Mouse (Mus musculus): ENCODE results near the gene Nckap5.

Nckap5 gene

GRCm38 (mm10) chr1:126764201-126764600 is 66.4 kb downstream of the Nckap5 start:
- no peak for DNase-seq

GRCm38 (mm10) chr1:126763192-126763591 is 67.4 kb downstream of the Nckap5 start:
- no peak for DNase-seq

GRCm38 (mm10) chr1:126760386-126760785 is 70.2 kb downstream of the Nckap5 start:
- no peak for DNase-seq

- DNase-seq = no peak
Measured at GRCm38 (mm10) chr1:126755682-126756081, 74.9 kb downstream of the Nckap5 start.

GRCm38 (mm10) chr1:126753611-126754010 is 77.0 kb downstream of the Nckap5 start:
- no peak for DNase-seq

DNA sequence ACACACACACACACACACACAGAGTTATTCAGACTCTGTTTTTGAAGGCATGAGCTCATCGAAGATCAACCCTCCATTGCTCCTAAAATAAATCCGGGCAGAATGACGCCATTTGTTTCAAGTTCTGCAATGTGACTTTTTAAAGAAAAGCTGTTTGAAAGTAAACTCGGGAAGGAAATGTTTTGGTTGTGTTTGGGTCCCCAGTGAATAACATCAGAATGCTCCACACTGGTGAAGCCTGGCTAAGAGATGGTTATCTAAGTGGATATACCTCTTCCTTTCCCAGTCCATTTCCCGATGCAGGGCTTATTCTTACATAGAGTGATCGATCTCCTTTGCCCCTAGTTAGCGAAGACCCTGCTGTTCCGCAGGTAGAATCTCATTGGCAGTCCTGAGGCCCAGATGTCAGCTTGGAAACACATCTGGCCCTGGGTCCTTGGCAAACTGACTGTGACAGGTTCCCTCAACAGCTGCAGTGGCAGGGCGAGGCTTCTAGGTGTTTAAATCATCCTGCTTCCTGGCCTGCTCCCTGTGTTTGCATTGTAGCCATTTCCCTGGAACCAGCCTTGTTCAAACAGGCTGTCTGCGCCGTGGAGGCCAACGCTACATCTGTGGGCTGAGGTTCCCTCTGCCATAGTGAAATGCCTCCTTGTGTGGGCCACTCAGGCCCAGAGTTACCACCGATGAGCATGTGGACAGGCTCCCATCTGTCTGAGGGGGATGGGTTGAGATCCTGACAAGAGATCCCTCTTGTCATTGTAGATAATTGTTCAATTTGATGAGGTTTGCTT is 78.2 kb downstream of the Nckap5 start:
- no peak for DNase-seq

- no peak for DNase-seq
Measured at GRCm38 (mm10) chr1:126751137-126751536, 79.5 kb downstream of the Nckap5 start.

GRCm38 (mm10) chr1:126750156-126750555 is 80.4 kb downstream of the Nckap5 start:
- DNase-seq = no peak

DNA sequence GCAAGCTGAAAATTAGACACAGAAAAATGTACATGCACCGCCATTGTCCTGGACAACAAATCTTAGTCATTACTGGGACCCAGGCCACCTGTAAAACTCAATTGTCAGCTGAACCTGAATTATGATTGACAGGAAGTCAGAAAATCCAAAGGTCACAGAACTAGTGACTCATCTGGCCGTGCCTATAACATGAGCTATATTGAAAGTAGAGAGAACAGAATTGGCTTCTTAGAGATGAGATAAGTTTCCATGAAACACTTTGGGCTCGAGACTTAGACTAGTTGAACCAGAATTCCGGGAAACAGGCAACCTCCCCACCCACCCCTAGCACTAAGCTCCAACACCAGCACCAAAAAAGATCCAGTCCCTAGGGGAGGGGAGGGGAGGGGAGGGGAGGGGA is 82.7 kb downstream of the Nckap5 start:
- DNase-seq = no peak

- no peak for DNase-seq
Measured at GRCm38 (mm10) chr1:126745482-126746136, 85.0 kb downstream of the Nckap5 start.

DNA sequence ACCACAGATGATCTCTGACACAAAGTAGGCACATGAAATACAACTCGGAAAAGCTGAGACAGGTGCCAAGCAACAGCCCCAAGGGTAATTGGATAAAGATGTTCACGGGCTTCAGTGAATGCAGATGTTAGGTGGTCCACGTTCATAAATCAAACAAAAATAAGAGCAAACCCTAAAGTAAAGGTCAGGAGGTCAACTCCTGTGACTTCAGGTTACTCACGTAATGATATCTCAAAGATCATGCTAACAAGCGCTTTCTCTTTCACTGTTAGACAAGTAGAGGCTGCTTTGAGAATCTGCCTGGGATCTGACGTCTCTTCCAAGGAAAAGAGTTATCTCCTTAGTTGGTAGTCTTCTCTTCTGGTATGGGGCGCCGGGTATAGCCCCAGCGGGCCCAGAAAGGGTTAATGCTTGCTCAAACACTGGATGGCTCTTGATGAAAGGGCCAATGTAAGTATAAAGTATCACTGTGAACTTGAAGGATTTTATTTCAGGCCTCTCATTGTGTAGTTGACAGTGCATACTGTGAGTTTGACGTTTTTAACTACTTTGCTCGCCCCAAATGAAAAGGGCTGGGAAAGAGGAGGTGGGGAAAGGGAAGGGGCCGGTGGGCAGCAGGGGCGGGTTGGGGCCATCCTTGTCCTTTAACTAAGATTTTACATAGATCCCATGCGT is 85.8 kb downstream of the Nckap5 start:
- DNase-seq = no peak

DNA sequence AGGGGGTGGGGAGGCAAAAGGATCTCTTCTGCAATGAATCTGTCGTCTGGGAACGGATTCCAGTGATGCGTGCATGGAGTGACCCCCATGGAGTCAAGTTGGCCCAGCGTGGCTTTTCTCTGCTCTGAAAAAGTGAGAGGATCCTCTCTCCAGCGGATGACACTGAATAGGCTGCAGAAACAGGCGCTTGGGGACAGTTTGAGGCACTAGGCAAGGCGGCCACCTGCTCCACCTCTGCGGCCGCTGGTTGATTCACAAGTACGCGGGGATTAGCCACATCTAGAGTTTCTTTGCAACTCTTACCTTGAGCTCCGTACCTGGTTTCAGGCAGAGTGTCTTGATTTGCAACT is 92.3 kb downstream of the Nckap5 start:
- no peak for DNase-seq

- DNase-seq = peak; percentile 67 to 75
Measured at GRCm38 (mm10) chr1:126737554-126738290, 92.9 kb downstream of the Nckap5 start.

GRCm38 (mm10) chr1:126731691-126732090 is 98.9 kb downstream of the Nckap5 start:
- no peak for DNase-seq

- peak in 1 of 2 experiments; percentile 43 for DNase-seq
Measured at GRCm38 (mm10) chr1:126726400-126727055, 104.1 kb downstream of the Nckap5 start.

GRCm38 (mm10) chr1:126725628-126726367 is 104.8 kb downstream of the Nckap5 start:
- no peak for DNase-seq

DNA sequence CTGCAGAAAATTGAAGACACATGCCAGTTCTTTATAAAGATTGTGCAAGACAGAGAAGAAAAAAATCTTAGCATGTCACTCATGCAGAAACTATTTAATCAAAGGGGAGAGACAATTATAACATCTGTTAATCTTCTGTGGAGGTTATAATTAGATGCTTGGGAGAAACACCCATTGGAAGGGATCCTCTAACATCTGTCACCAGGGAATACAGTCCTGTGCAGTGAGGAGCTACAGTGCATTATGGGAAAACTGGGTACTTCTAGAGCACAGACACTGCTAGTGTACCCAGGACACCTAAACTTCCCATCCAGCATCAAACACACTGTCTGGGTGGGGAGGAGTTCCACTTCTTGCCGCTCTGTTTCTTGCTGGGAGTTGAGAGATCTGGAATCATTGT is 108.7 kb downstream of the Nckap5 start:
- DNase-seq = no peak

GRCm38 (mm10) chr1:126719733-126720348 is 110.8 kb downstream of the Nckap5 start:
- no peak for DNase-seq

DNA sequence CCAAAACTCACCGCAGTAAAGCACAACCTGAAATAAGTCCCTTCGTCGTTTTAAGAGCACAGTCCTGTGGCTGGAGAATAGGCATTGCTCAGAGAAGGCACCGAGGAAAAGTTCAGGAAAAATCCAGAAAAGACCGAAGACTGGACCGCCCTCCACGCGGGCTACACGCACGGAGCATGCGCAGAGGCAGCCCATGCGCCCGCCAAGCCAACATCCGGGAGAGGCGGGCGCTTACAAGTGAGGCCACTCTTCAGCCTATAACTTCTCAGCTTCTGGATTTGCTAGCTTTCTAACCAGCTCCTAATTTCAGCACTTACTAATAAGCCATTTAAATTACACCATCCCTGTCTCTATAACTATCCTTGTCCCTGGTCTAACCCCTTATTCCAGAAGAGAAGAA is 124.0 kb downstream of the Nckap5 start:
- DNase-seq = no peak

GRCm38 (mm10) chr1:126700978-126701320 is 129.7 kb downstream of the Nckap5 start:
- DNase-seq = no peak

All from kidney, postnatal 36 days (tissue).